Mouse (Mus musculus): ENCODE measurements around the gene Zcchc2. TPM values are rescaled to one million over a fixed set of nuclear protein-coding genes. Genes with fewer than 3 reads are reported as not detected.

Zcchc2 gene
- polyA plus RNA-seq, 1 experiment from 2014 or later: 2.4 TPM

GRCm38 (mm10) chr1:105991931-105992837 lies 2.0 kb downstream of the Zcchc2 start:
- Histone ChIP-seq H3K4me1 (peaks cover 45% of the 10 kb centered on the region), H3K36me3 (replicated peaks) (no peaks in the 10 kb centered on the region), H3K27me3 (ENCODE audit: poor library complexity, severe bottlenecking) (peaks cover 14% of the 10 kb centered on the region), H3K4me3 (peak overlapping the region; percentile 87), H3K27ac (peak overlapping the region; percentile 91), H3K9me3 (no peaks in the 10 kb centered on the region)
- no peak for DNase-seq (ENCODE audit: extremely low spot score, low spot score)
- WGBS: 30% methylated on average over 17 of the region's 17 CpGs

DNA sequence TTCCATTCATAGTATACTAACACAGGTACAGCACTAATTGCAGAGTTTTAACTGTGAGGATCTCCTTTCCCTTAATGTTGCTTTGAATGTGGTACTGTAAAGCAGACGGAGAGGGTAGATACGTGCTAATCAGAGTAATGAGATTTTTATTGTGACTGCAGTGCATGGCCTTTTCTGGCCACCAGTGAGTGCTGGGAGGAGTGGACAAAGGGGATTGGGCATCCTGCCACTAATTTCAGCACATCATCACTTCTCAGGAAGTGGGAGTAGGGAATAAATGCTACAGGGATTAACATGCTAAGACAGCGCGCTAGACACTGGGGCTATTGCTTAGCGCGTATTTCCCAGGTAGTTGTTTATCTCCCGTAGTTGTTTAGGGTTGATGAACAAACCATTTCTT lies 3.0 kb downstream of the Zcchc2 start:
- H3K36me3 ChIP-seq (replicated peaks): no peaks in the 10 kb centered on the region
- peak overlapping the region; percentile 87 for H3K4me3 ChIP-seq
- DNase-seq (ENCODE audit: extremely low spot score, low spot score): no peak
- H3K9me3 ChIP-seq: no peaks in the 10 kb centered on the region
- H3K27me3 ChIP-seq (ENCODE audit: poor library complexity, severe bottlenecking): peaks cover 14% of the 10 kb centered on the region
- peak overlapping the region; percentile 90 for H3K27ac ChIP-seq
- 12% methylated on average over 7 of the region's 7 CpGs for WGBS
- H3K4me1 ChIP-seq: peaks cover 48% of the 10 kb centered on the region

- Histone ChIP-seq H3K27me3 (ENCODE audit: poor library complexity, severe bottlenecking) (peaks cover 14% of the 10 kb centered on the region), H3K4me1 (peaks cover 48% of the 10 kb centered on the region), H3K36me3 (replicated peaks) (no peaks in the 10 kb centered on the region), H3K9me3 (no peaks in the 10 kb centered on the region), H3K27ac (peak overlapping the region; percentile 90), H3K4me3 (peak overlapping the region; percentile 87)
- peak; percentile 86 for DNase-seq (ENCODE audit: extremely low spot score, low spot score)
- WGBS: under 1% methylated on average over 37 of the region's 37 CpGs
Measured at GRCm38 (mm10) chr1:105993601-105994209, 3.5 kb downstream of the Zcchc2 start.

DNA sequence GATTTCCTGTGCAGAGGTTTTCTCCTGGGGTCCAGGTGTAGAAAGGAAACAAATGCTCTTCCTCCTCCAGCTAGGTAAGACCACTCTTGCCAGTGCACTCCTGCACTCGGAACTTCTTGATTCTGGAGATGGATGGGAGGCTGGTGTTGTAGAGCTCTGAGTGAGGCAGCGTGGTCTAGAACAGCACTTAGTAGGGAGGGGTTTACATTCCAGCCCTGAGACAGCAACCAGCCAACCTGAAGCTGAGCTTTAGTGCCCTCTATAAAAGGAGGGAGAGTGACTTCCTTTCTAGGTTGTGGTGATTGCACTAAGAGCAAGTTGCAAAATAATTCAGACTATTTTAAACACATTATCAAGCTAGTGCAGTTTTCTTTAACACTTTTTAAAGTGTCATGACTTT lies 5.8 kb downstream of the Zcchc2 start:
- Histone ChIP-seq H3K9me3 (no peaks in the 10 kb centered on the region), H3K4me1 (peaks cover 42% of the 10 kb centered on the region), H3K36me3 (replicated peaks) (no peaks in the 10 kb centered on the region), H3K27ac (no peak overlapping the region), H3K27me3 (ENCODE audit: poor library complexity, severe bottlenecking) (peaks cover 14% of the 10 kb centered on the region), H3K4me3 (no peak overlapping the region)
- WGBS: 75% methylated on average over 2 of the region's 2 CpGs
- DNase-seq (ENCODE audit: extremely low spot score, low spot score): no peak

GRCm38 (mm10) chr1:105997282-105997681 lies 7.1 kb downstream of the Zcchc2 start:
- peaks cover 30% of the 10 kb centered on the region for H3K4me1 ChIP-seq
- H3K4me3 ChIP-seq: no peak overlapping the region
- no peaks in the 10 kb centered on the region for H3K9me3 ChIP-seq
- H3K36me3 ChIP-seq (replicated peaks): no peaks in the 10 kb centered on the region
- WGBS: 86% methylated on average over 3 of the region's 3 CpGs
- no peak overlapping the region for H3K27ac ChIP-seq
- DNase-seq (ENCODE audit: extremely low spot score, low spot score): no peak
- H3K27me3 ChIP-seq (ENCODE audit: poor library complexity, severe bottlenecking): peaks cover 7% of the 10 kb centered on the region; the same call in 1 of the 2 replicates

DNA sequence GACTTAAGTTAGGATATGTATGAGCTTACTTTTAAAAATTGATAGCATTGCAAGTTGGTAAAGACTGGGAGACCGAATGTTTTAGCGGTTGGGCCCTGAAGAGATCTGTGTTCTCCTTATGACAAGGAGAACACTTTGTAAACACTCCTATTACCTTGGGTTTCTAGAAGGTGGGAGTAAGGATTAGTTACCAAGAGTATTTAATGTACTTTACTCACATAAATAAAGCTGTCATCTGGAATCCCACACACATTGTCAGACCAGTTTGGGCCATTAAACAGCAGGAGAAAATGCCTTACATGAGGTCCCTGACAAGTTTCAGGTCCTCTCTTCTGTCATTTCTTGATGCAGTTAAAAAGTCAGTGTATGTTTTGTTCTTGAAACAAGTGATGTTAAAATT lies 9.6 kb downstream of the Zcchc2 start:
- 94% methylated on average over 2 of the region's 2 CpGs for WGBS

GRCm38 (mm10) chr1:106007581-106007980 lies 17.4 kb downstream of the Zcchc2 start:
- no peak for DNase-seq (ENCODE audit: extremely low spot score, low spot score)

More for the DNA sequence above, 9.6 kb downstream of the Zcchc2 start:
- no peak for DNase-seq (ENCODE audit: extremely low spot score, low spot score)
- Histone ChIP-seq H3K27ac (no peak overlapping the region), H3K36me3 (replicated peaks) (peaks cover 8% of the 10 kb centered on the region), H3K9me3 (no peaks in the 10 kb centered on the region), H3K27me3 (ENCODE audit: poor library complexity, severe bottlenecking) (no peaks in the 10 kb centered on the region), H3K4me1 (peaks cover 6% of the 10 kb centered on the region; the same call in 1 of the 2 replicates), H3K4me3 (no peak overlapping the region)

GRCm38 (mm10) chr1:106011097-106011496 lies 20.9 kb downstream of the Zcchc2 start:
- 92% methylated on average over 7 of the region's 7 CpGs for WGBS
- Histone ChIP-seq H3K27me3 (ENCODE audit: poor library complexity, severe bottlenecking) (no peaks in the 10 kb centered on the region), H3K4me1 (no peaks in the 10 kb centered on the region), H3K9me3 (no peaks in the 10 kb centered on the region), H3K27ac (no peak overlapping the region), H3K36me3 (replicated peaks) (peaks cover 45% of the 10 kb centered on the region), H3K4me3 (no peak overlapping the region)
- DNase-seq (ENCODE audit: extremely low spot score, low spot score): no peak

More at GRCm38 (mm10) chr1:106007581-106007980, 17.4 kb downstream of the Zcchc2 start:
- H3K27me3 ChIP-seq (ENCODE audit: poor library complexity, severe bottlenecking): no peaks in the 10 kb centered on the region
- no peaks in the 10 kb centered on the region for H3K9me3 ChIP-seq
- H3K36me3 ChIP-seq (replicated peaks): peaks cover 60% of the 10 kb centered on the region
- H3K4me1 ChIP-seq: no peaks in the 10 kb centered on the region
- H3K4me3 ChIP-seq: no peak overlapping the region
- H3K27ac ChIP-seq: no peak overlapping the region
- 94% methylated on average over 1 of the region's 1 CpGs for WGBS

GRCm38 (mm10) chr1:106013759-106014158 lies 23.6 kb downstream of the Zcchc2 start:
- Histone ChIP-seq H3K27me3 (ENCODE audit: poor library complexity, severe bottlenecking) (no peaks in the 10 kb centered on the region), H3K4me3 (no peak overlapping the region), H3K9me3 (no peaks in the 10 kb centered on the region), H3K36me3 (replicated peaks) (peaks cover 41% of the 10 kb centered on the region), H3K27ac (no peak overlapping the region), H3K4me1 (no peaks in the 10 kb centered on the region)
- 89% methylated on average over 2 of the region's 2 CpGs for WGBS
- no peak for DNase-seq (ENCODE audit: extremely low spot score, low spot score)

- no peaks in the 10 kb centered on the region for H3K9me3 ChIP-seq
- peaks cover 6% of the 10 kb centered on the region; the same call in 1 of the 2 replicates for H3K4me1 ChIP-seq
- 86% methylated on average over 6 of the region's 6 CpGs for WGBS
- DNase-seq (ENCODE audit: extremely low spot score, low spot score): no peak
- H3K36me3 ChIP-seq (replicated peaks): peaks cover 57% of the 10 kb centered on the region
- H3K4me3 ChIP-seq: no peak overlapping the region
- no peaks in the 10 kb centered on the region for H3K27me3 ChIP-seq (ENCODE audit: poor library complexity, severe bottlenecking)
- H3K27ac ChIP-seq: no peak overlapping the region
Measured at GRCm38 (mm10) chr1:106016262-106016661, 26.1 kb downstream of the Zcchc2 start.

GRCm38 (mm10) chr1:106019854-106020253 lies 29.6 kb downstream of the Zcchc2 start:
- no peaks in the 10 kb centered on the region for H3K9me3 ChIP-seq
- DNase-seq (ENCODE audit: extremely low spot score, low spot score): no peak
- no peak overlapping the region for H3K27ac ChIP-seq
- H3K4me1 ChIP-seq: peaks cover 6% of the 10 kb centered on the region; the same call in 1 of the 2 replicates
- H3K4me3 ChIP-seq: no peak overlapping the region
- peaks cover 80% of the 10 kb centered on the region for H3K36me3 ChIP-seq (replicated peaks)
- WGBS: 71% methylated on average over 6 of the region's 6 CpGs
- H3K27me3 ChIP-seq (ENCODE audit: poor library complexity, severe bottlenecking): no peaks in the 10 kb centered on the region

DNA sequence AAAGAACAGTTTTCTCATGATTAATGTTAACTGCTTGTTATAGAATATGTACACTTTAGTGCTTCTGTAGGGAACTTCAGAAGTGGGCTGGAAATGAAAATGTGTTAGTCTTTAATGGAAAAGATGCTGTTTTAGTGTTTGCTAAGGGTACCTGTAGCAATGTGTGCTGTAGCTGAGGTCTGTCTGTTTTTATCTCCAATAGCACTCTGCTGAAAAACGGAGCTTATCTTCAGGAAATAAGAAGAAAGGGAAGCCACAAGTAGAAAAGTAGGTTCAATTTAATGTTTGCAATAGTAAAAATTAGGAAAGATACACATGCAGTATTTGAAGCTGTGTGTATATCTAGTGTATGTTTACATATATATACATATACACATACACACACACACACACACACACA lies 32.8 kb downstream of the Zcchc2 start:
- H3K4me3 ChIP-seq: no peak overlapping the region
- no peak for DNase-seq (ENCODE audit: extremely low spot score, low spot score)
- no peaks in the 10 kb centered on the region for H3K27me3 ChIP-seq (ENCODE audit: poor library complexity, severe bottlenecking)
- peaks cover 6% of the 10 kb centered on the region; the same call in 1 of the 2 replicates for H3K4me1 ChIP-seq
- H3K27ac ChIP-seq: no peak overlapping the region
- WGBS: 82% methylated on average over 1 of the region's 1 CpGs
- peaks cover 85% of the 10 kb centered on the region for H3K36me3 ChIP-seq (replicated peaks)
- H3K9me3 ChIP-seq: no peaks in the 10 kb centered on the region

DNA sequence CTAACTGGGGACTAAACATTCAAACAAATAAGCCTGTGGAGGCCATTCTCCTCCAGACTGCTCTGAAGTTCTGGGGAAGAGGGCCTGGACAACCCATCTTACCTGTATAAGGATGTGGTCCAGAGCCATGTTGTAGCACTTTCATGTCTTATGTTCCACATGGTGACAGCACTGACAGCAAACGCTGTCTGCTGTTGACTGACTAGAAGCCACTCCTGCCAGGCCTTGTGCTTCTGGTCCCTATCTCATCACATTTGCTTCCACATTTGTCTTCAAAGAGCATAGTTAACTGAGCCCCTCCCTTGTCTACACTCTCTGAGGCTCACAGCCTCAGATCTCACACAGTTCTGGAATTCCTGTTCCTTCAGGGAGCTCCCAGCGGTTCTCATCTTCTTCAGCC lies 34.0 kb downstream of the Zcchc2 start:
- no peaks in the 10 kb centered on the region for H3K27me3 ChIP-seq (ENCODE audit: poor library complexity, severe bottlenecking)
- DNase-seq (ENCODE audit: extremely low spot score, low spot score): no peak
- WGBS: 97% methylated on average over 2 of the region's 2 CpGs
- H3K27ac ChIP-seq: no peak overlapping the region
- peaks cover 85% of the 10 kb centered on the region for H3K36me3 ChIP-seq (replicated peaks)
- H3K9me3 ChIP-seq: no peaks in the 10 kb centered on the region
- H3K4me1 ChIP-seq: peaks cover 6% of the 10 kb centered on the region; the same call in 1 of the 2 replicates
- no peak overlapping the region for H3K4me3 ChIP-seq

All from forebrain, embryonic 10.5 days (tissue).